Mouse (Mus musculus): ENCODE results near the gene Rad51ap2. TPM values are rescaled to one million over a fixed set of nuclear protein-coding genes. Genes with fewer than 3 reads are reported as not detected.

Gene Rad51ap2
- polyA plus RNA-seq (2012; rRNA removed), result 1.2 TPM in 2 replicates

GRCm38 (mm10) chr12:11455549-11456194 lies at the start of gene Rad51ap2:
Gene Rad51ap2, plus strand, starts transcription at chr12:11456079.
- H3K4me1 ChIP-seq (ENCODE audit: control insufficient read depth, insufficient read depth, low read length), result no peaks in the 10 kb centered on the region
- H3K27ac ChIP-seq (ENCODE audit: insufficient read depth, low read length), result peak within 1 kb of the TSS; percentile 27
- TF ChIP-seq CTCF (IDR thresholded peaks at IDR 0.05; ENCODE audit: extremely low read depth, insufficient read depth, low read length) (no peak), POLR2A (IDR thresholded peaks at IDR 0.05; ENCODE audit: extremely low read depth, insufficient read depth, low read length) (peak; percentile 73)
- peak within 1 kb of the TSS; percentile 50 for H3K4me3 ChIP-seq (ENCODE audit: insufficient read depth, low read length)

GRCm38 (mm10) chr12:11407679-11408078 lies 48.2 kb upstream of the Rad51ap2 start:
- H3K4me1 ChIP-seq (ENCODE audit: control insufficient read depth, insufficient read depth, low read length), result no peaks in the 10 kb centered on the region; the same call in 1 of the 2 replicates
- no peak for TF ChIP-seq CTCF (IDR thresholded peaks at IDR 0.05; ENCODE audit: extremely low read depth, insufficient read depth, low read length)
- no peak for TF ChIP-seq POLR2A (IDR thresholded peaks at IDR 0.05; ENCODE audit: extremely low read depth, insufficient read depth, low read length)
- H3K4me3 ChIP-seq (ENCODE audit: insufficient read depth, low read length), result no peak overlapping the region
- no peak overlapping the region for H3K27ac ChIP-seq (ENCODE audit: insufficient read depth, low read length)

GRCm38 (mm10) chr12:11418112-11418511 lies 37.8 kb upstream of the Rad51ap2 start:
- no peak overlapping the region for H3K4me3 ChIP-seq (ENCODE audit: insufficient read depth, low read length)
- TF ChIP-seq POLR2A (IDR thresholded peaks at IDR 0.05; ENCODE audit: extremely low read depth, insufficient read depth, low read length) (no peak), CTCF (IDR thresholded peaks at IDR 0.05; ENCODE audit: extremely low read depth, insufficient read depth, low read length) (no peak)
- H3K27ac ChIP-seq (ENCODE audit: insufficient read depth, low read length), result no peak overlapping the region
- no peaks in the 10 kb centered on the region for H3K4me1 ChIP-seq (ENCODE audit: control insufficient read depth, insufficient read depth, low read length)

GRCm38 (mm10) chr12:11427396-11427795 lies 28.5 kb upstream of the Rad51ap2 start:
- Histone ChIP-seq H3K27ac (ENCODE audit: insufficient read depth, low read length) (no peak overlapping the region; the same call in 1 of the 2 replicates), H3K4me1 (ENCODE audit: control insufficient read depth, insufficient read depth, low read length) (peaks cover 6% of the 10 kb centered on the region), H3K4me3 (ENCODE audit: insufficient read depth, low read length) (no peak overlapping the region)
- TF ChIP-seq POLR2A (IDR thresholded peaks at IDR 0.05; ENCODE audit: extremely low read depth, insufficient read depth, low read length), result no peak
- no peak for TF ChIP-seq CTCF (IDR thresholded peaks at IDR 0.05; ENCODE audit: extremely low read depth, insufficient read depth, low read length)

GRCm38 (mm10) chr12:11433126-11433525 lies 22.8 kb upstream of the Rad51ap2 start:
- TF ChIP-seq POLR2A (IDR thresholded peaks at IDR 0.05; ENCODE audit: extremely low read depth, insufficient read depth, low read length), result 0 out of 2 replicates have a peak, but pooled peaks have one; percentile 10
- no peak for TF ChIP-seq CTCF (IDR thresholded peaks at IDR 0.05; ENCODE audit: extremely low read depth, insufficient read depth, low read length)
- peak overlapping the region; percentile 86 for H3K27ac ChIP-seq (ENCODE audit: insufficient read depth, low read length)
- H3K4me1 ChIP-seq (ENCODE audit: control insufficient read depth, insufficient read depth, low read length), result peaks cover 5% of the 10 kb centered on the region
- peak overlapping the region; percentile 38 for H3K4me3 ChIP-seq (ENCODE audit: insufficient read depth, low read length)

GRCm38 (mm10) chr12:11433716-11434115 lies 22.2 kb upstream of the Rad51ap2 start:
- peaks cover 5% of the 10 kb centered on the region for H3K4me1 ChIP-seq (ENCODE audit: control insufficient read depth, insufficient read depth, low read length)
- TF ChIP-seq POLR2A (IDR thresholded peaks at IDR 0.05; ENCODE audit: extremely low read depth, insufficient read depth, low read length) (no peak), CTCF (IDR thresholded peaks at IDR 0.05; ENCODE audit: extremely low read depth, insufficient read depth, low read length) (no peak)
- peak overlapping the region; percentile 38 for H3K4me3 ChIP-seq (ENCODE audit: insufficient read depth, low read length)
- peak overlapping the region; percentile 86 for H3K27ac ChIP-seq (ENCODE audit: insufficient read depth, low read length)

GRCm38 (mm10) chr12:11434446-11434845 lies 21.4 kb upstream of the Rad51ap2 start:
- Histone ChIP-seq H3K4me3 (ENCODE audit: insufficient read depth, low read length) (peak overlapping the region; percentile 46), H3K27ac (ENCODE audit: insufficient read depth, low read length) (peak overlapping the region; percentile 85; the same call in 1 of the 2 replicates)

GRCm38 (mm10) chr12:11435246-11436022 lies 20.4 kb upstream of the Rad51ap2 start:
- peak overlapping the region; percentile 46 for H3K4me3 ChIP-seq (ENCODE audit: insufficient read depth, low read length)
- peak overlapping the region; percentile 64; the same call in 1 of the 2 replicates for H3K27ac ChIP-seq (ENCODE audit: insufficient read depth, low read length)
- peaks cover 5% of the 10 kb centered on the region for H3K4me1 ChIP-seq (ENCODE audit: control insufficient read depth, insufficient read depth, low read length)
- TF ChIP-seq CTCF (IDR thresholded peaks at IDR 0.05; ENCODE audit: extremely low read depth, insufficient read depth, low read length) (no peak), POLR2A (IDR thresholded peaks at IDR 0.05; ENCODE audit: extremely low read depth, insufficient read depth, low read length) (no peak)

More at GRCm38 (mm10) chr12:11434446-11434845, 21.4 kb upstream of the Rad51ap2 start:
- H3K4me1 ChIP-seq (ENCODE audit: control insufficient read depth, insufficient read depth, low read length), result peaks cover 5% of the 10 kb centered on the region
- TF ChIP-seq CTCF (IDR thresholded peaks at IDR 0.05; ENCODE audit: extremely low read depth, insufficient read depth, low read length) (no peak), POLR2A (IDR thresholded peaks at IDR 0.05; ENCODE audit: extremely low read depth, insufficient read depth, low read length) (no peak)

- TF ChIP-seq CTCF (IDR thresholded peaks at IDR 0.05; ENCODE audit: extremely low read depth, insufficient read depth, low read length), result no peak
- no peak for TF ChIP-seq POLR2A (IDR thresholded peaks at IDR 0.05; ENCODE audit: extremely low read depth, insufficient read depth, low read length)
- Histone ChIP-seq H3K4me1 (ENCODE audit: control insufficient read depth, insufficient read depth, low read length) (peaks cover 5% of the 10 kb centered on the region), H3K27ac (ENCODE audit: insufficient read depth, low read length) (peak overlapping the region; percentile 64), H3K4me3 (ENCODE audit: insufficient read depth, low read length) (peak overlapping the region; percentile 46)
Measured at GRCm38 (mm10) chr12:11436023-11436350, 19.9 kb upstream of the Rad51ap2 start.

All from cortical plate, adult 2 months (tissue).